Mouse (Mus musculus) left cerebral cortex, postnatal 10 days (tissue): ENCODE results near the gene Cela1. TPM values are rescaled to one million over a fixed set of nuclear protein-coding genes. Genes with fewer than 3 reads are reported as not detected.
A peak's percentile ranks its signal among the peaks of the same experiment; 100 is the strongest.

ENCODE experiments used
- DNase-seq, 2 experiments: peaks; one replicate each; pipeline ENCODE4 v3.0.0; 2021 to 2022; ENCODE audit warnings: low spot score in 2 of 2, mixed read lengths in 1 of 2; ENCODE audit errors: extremely low spot score in 1 of 2
- intact Hi-C: fragments of 180-260 bp; cut with DNase I; formaldehyde crosslinking; loops from one replicate; pipeline ENCODE4 v1.15.1; 2025
- total RNA-seq, 2 experiments: library from RNA; stranded (reverse); gene quantifications; 2 replicates each; pipeline ENCODE4 v1.2.3; 2021

Gene Cela1
- total RNA-seq = 1 to 10 TPM; 1.6 to 2.2 TPM

DNA sequence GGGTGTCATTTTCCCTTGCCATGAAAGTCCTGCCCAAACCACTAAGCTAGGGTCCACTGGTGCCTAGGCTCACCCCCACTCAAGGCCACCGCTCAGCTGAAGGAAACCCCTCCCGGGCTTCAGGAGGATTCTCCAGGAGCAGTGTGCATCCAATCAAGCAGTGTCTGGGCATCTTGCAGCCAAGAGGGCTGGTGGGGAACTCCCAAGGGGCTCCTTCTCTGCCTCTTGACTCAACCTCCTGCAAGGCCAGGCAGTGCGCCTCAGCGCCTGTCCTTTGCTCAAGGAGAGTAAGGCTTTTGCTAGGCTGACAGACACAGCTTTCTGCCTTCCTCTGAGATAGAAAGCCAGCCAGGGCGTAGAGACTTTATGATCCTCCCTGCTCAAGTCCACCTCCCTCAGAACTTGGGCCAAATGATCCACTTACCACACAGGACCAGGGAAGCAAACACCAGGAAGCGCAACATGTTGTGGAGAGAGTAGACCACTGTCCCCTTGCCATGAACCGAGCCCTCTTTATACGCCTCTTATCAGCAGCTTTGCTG lies at the start of gene Cela1:
TSS of gene Cela1 (minus strand) at position 492 of the 542 bp plus-strand sequence.
- intact Hi-C loops = loop anchor here (10.0 kb wide), 1 partner anchor 163 kb away; no protein-coding TSS in a partner anchor
- DNase-seq = no peak

GRCm38 (mm10) chr15:100735953-100736300 lies 48.2 kb upstream of the Cela1 start:
- intact Hi-C loops = no loop called here
- DNase-seq = no peak

- intact Hi-C loops = no loop called here
- DNase-seq = no peak
Measured at GRCm38 (mm10) chr15:100735095-100735952, 47.6 kb upstream of the Cela1 start.

DNA sequence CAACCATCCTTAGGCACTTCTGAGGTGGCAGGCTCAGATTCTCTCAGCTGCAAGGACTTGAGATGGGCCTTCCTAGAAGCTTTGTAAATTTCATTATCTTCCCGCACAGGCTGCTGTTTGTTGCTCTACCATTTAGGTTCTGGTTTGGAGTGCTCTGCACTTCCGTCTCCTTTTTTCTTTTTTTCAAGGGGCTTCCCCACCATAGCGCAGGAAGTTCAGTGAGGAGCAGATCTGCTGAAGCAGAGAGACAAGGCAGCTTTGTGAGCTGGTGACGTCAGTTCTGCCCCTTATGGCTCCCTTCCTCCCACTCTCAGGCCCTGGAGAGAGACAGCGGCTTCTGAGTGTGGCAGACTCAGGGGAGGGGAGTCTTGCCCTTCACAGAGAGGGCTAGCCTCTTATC lies 44.9 kb upstream of the Cela1 start:
- intact Hi-C loops = no loop called here
- no peak for DNase-seq

DNA sequence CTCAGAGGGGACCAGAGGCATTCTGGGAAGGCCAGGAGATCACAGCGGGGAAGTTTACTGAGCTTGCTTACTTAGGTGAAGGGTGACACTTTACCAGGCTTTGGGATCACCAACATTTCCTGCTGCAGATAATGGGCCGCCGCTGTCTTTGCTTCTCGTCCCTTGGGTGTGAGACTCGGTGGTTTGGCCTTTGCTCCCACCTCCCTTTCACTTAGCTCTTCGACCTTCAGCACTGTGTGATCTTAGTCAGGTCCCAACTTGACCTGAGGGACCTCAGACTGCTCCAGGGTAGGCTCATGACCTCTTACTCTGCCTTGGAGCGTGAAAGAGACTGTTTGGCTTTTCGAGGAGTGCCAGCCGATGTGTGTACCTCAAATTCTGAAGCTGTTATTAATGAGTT lies 43.4 kb upstream of the Cela1 start:
- DNase-seq = no peak
- intact Hi-C loops = no loop called here

GRCm38 (mm10) chr15:100729281-100729985 lies 41.7 kb upstream of the Cela1 start, which contains the start of gene Galnt6:
Gene Galnt6 (minus strand): TSS chr15:100729376.
- DNase-seq = peak in 1 of 2 experiments; percentile 49
- intact Hi-C loops = no loop called here

DNA sequence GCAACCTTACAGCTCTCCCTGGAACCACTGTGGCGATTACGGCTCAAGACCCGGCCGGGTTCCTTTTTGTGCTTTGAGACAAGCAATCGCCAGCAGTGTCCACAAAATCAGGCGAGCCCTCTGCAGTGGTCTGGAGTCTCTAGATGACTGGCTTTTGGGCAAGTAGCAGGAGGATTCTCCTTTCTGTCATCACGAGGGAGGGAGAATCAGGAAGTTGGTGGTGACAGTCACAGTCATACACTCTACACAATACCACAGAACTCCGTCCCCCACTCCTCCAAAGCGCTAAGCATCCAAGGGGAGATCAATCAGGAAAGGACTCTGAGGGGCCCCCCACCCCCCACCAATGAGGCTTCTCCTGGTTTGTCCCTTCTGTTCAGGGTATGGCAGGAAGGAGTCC lies 40.9 kb upstream of the Cela1 start:
- intact Hi-C loops = no loop called here

GRCm38 (mm10) chr15:100727834-100728233 lies 40.1 kb upstream of the Cela1 start:
- no peak for DNase-seq
- intact Hi-C loops = no loop called here

More for the DNA sequence above, 40.9 kb upstream of the Cela1 start:
- no peak for DNase-seq

GRCm38 (mm10) chr15:100726721-100727120 lies 39.0 kb upstream of the Cela1 start:
- intact Hi-C loops = no loop called here
- no peak for DNase-seq

DNA sequence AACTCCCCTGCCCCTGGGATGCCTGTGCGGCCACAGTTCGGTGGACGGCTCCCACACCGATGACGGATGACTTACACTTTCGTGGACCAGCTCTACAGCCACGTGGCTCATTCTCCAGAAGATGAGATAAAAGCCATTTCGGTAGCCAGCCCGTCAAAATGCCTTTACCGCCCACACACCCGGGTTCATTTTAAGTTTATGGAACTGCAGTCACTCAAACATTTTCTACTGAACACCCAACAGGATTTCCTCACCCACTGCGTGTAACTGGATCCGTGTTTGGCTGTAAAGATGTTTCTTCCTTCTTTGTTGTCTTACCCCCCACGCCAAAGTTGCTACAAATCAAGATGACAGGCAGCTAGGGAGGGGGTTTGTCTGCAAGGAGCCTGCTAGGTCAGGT lies 35.8 kb upstream of the Cela1 start:
- no peak for DNase-seq
- intact Hi-C loops = no loop called here

GRCm38 (mm10) chr15:100722564-100722963 lies 34.8 kb upstream of the Cela1 start:
- intact Hi-C loops = no loop called here
- no peak for DNase-seq

DNA sequence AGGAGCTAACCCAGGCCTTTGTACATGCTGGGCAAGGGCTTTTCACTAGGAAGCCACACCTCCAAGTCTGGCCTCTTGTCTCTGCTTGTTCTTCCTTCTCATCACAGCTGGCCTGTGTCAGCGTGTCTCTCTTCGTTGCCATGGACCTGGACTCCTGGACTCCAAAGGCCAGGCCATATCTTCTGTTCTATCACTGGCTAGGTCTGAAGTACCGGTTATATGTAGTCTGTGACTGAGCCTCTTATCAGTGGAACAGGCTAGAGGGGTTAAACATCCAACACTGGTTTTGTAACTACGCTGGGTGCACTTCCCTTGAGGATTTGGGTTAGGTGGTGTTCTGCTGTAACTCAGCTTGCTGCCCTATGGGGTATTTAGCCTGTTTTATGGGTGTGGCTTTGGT lies 34.3 kb upstream of the Cela1 start:
- intact Hi-C loops = no loop called here
- DNase-seq = no peak

DNA sequence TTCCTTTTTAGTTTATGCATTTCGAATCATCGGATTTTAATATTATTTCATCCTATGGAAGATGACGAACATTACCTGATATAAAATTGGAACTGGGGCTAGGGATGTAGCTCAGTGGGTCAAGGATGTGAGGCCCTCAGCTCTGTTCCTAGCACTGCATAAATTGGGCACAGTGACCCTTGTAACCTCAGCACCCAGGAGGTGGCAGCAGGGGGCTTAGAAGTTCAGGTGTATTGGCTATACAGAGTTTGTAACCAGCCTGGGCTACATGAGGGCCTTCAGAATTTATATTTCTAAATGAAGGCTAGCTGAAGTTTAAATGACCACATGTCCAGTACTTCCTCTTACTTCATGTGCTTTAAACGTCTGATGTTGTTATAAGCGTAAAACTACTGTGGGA lies 33.7 kb upstream of the Cela1 start:
- intact Hi-C loops = no loop called here
- DNase-seq = no peak

DNA sequence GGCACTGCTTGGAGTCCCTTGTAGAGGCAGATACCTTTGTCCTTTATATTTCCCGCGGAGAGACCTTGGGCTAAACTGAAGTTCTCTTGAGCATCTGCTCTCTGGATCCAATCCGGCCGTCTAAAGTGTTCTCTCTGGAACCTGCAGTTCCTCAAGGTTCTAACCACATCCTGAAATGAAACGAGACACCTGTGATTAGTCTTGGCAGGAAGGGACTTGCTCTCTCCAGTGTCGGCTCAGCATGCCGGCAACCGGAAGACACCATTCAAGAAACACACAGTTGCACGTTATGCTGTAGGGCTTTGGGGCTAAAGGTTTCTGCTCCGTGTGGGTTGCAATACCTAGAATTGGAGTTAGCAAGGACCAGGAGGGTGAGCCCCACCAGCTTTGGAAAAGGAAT lies 32.3 kb upstream of the Cela1 start:
- intact Hi-C loops = no loop called here
- no peak for DNase-seq

DNA sequence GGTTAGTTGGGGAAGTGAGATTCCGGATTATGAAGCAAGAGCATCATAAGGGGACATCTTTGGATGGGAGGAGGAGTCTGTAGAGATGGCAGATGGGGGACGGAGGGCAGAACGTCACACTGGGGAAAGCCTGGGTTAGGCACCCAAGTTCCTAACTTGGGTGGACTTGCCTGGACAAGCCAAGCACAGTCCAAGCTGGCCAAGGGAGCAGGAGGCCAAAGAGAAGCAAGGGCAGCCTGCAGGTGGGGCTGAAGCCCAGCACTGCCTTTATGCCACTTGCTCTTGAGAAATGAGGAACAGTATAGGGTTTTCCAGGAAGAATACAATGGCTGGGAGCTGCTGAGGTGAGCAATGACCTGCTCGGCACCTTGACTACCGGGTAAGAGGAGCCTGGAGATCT lies 31.5 kb upstream of the Cela1 start:
- intact Hi-C loops = no loop called here
- no peak for DNase-seq

DNA sequence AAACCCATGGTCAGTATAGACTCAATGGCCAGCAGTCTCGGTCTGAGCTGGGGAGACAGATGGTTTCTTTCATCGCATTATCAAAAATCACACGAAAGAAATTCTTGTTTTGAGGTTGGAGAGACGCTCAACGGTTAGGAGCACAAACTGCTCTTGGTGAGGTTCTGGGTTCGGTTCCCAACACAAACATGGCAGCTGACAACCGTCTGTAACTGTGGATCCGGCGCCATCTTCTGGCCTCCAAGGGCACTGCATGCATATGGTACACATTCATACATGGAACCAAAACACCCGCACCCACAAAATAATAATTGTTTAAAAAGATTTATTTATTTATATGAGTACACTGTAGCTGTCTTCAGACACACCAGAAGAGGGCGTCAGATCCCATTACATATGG lies 30.9 kb upstream of the Cela1 start:
- no peak for DNase-seq
- intact Hi-C loops = no loop called here

GRCm38 (mm10) chr15:100717933-100718332 lies 30.2 kb upstream of the Cela1 start:
- DNase-seq = no peak
- intact Hi-C loops = no loop called here

GRCm38 (mm10) chr15:100715399-100715993 lies 27.8 kb upstream of the Cela1 start:
- intact Hi-C loops = no loop called here
- DNase-seq = no peak

DNA sequence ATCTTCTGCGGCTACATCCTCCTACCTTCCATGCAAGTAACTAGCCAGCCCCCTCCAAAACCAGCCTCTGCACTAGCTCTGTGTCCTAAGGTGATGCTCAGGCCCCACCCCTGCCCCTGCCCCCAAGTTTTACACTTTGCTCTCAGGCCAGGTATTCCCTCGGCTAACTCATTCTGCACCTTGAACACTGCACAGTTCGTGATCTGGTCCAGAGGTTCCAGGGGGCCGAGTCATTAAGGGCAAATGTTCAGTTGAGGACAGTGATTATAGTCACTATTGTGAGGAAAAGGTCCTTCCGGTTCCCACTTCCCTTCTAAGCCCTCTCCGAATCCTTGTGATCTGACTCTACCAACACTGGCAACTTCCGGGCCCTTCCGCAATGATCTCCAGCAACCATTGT lies 26.7 kb upstream of the Cela1 start:
- DNase-seq = no peak
- intact Hi-C loops = no loop called here

- DNase-seq = no peak
- intact Hi-C loops = no loop called here
Measured at GRCm38 (mm10) chr15:100710838-100711237, 23.1 kb upstream of the Cela1 start.
